Mouse (Mus musculus) thymus, postnatal 36 days (tissue): ENCODE data around the gene Wfikkn1.

Experiments
- DNase-seq, 2 experiments: peaks; one replicate each; pipeline ENCODE4 v3.0.0; 2022; ENCODE audit warnings: mixed read lengths in 2 of 2

The Wfikkn1 gene

DNA sequence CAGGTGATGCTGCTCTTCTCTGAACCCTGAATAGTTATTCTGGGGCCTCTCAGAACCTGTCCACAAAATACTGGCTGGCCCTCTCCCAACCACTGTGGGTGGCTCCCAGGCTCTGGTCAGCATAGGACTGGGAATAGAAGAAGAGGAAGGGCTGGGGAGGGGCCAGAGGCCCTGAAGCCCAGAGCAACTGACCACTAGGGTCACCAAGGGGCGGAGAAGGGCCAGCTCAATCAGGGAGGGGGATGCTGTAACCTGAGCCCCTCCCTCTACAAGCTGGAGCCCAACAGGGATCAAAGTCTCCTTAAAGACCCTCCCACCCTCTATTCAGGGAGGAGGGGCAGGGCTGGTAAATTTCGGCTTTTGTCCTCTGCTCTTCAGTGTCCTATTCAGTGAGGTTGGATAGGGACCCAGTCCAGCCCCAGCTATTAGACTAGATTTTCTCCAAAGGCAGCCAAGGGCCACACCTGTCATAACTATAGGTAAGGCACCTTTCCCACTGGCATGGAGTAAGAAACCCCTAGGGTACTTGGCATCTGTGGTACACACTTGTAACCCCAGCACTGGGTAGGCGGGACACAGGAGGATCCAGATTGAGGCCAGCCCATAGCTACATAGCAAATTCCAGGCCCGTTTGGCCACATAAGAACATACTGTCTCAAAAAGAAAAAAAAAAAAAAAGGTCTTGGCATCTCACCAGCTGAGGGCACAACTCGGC, at the start of gene Wfikkn1:
Gene Wfikkn1 (minus strand): TSS at position 663 of the 715 bp plus-strand sequence.
- no peak for DNase-seq

DNA sequence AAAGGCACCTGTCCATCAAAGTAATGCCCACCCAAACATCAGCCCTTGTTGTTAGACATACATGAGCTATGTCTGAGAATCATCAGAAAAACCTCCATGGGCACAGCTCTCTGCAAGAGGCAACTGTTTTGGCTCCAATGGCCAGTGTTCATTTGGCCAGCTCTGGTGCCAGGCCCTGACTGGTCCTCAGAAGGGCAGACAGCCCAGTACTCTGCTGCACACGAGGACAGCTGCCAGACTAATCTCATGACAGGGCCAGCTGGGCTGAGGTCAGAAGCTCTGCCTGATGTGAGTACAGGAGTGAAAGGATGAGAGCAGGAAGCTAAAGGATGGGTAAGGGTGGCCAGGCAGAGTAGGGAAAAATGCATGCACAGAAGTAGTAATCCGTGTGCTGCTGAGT, 44.7 kb upstream of the Wfikkn1 start:
- DNase-seq = no peak

DNA sequence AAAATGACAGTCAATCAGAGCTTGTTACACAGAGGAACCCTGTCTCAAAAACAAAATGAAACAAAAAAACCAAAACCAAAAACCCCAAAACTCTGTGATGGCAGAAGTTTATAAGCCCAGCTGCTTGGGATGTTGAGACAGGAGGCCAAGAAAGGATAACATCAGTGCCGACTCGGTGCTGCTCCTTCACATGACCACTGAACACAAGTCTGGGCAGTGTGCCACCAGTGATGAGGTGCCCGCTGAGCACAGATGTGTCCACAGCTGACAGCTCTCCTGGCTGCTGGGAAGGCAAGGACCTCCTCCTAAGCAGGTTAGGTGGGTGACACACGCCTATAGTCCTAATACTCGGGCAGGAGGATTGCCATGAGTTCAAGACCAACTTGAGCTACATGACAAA, 41.5 kb upstream of the Wfikkn1 start:
- no peak for DNase-seq

DNA sequence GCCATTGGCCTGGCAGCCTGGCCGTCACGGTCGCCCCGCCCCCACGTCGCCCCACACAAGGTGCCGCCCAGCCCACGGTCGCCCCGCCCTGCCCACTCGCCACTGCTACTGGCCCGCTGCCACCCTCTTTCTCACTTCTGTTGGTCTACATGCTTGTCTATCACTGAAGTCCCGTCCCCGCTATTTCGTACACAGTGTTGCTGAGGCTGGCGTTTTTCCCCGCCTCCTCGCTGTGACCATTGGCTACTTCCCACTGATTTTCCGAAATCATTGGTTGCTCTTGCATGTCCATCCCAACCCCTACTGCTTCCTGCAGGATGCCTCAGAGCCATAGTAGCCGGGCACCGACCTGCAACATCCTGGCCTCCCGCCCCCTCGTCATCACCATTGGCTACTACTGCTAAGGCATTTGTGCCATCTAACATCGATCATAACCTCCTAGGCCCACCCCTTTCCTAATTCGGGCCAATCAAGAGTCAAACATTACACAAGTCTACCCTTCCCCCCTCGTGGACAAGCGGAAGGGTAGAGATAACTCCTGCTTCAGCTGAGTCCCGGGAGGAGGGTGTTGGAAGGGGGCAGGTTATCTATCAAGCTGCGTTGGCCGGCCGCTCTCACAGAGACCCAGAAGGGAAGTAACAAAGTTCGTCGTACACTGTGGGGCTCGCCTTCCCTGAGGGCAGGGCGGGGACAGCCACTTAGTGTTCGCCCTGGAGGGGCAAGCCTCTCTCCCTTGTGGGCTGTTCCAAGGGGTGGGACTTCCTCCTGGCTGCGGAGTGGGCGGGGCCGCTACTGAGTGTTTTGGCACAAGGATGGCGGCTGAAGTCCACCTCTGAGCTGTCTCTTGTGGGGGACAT, 39.4 kb upstream of the Wfikkn1 start:
- peak; percentile 99 to 100 for DNase-seq

DNA sequence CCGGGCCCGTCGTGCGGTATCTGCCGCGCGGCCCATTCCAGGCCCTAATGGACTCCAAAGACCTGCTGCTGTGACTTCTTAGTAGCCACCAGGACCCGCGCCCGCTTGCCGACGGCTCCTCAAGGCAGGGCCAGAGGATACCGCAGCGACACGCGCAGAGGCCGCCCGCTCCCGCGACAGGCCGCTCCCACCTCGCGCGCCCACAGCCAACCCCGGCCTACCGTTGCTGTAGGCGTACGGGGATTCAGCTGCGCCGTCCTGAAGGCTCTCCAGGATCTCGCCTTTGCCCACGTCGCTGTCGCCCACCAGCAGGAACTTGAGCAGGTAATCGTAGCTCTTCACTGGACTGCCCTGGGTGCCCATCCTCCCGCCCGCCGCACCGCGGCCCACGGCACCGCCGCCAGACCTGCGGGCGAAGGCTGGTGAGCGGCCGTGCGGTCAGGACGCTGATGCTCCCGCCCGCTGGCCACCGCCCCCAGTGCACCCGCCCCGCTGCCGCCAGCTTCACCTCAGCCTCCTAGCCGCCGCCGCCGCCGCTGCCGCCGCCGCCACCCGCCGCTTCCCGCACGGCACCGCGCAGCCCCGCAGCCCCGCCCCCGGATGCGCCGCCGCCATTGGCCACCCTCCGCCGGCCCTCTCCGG, 38.6 kb upstream of the Wfikkn1 start, which contains the start of gene Rab40c:
Gene Rab40c (minus strand): TSS at position 584 of the 642 bp plus-strand sequence.
- no peak for DNase-seq

DNA sequence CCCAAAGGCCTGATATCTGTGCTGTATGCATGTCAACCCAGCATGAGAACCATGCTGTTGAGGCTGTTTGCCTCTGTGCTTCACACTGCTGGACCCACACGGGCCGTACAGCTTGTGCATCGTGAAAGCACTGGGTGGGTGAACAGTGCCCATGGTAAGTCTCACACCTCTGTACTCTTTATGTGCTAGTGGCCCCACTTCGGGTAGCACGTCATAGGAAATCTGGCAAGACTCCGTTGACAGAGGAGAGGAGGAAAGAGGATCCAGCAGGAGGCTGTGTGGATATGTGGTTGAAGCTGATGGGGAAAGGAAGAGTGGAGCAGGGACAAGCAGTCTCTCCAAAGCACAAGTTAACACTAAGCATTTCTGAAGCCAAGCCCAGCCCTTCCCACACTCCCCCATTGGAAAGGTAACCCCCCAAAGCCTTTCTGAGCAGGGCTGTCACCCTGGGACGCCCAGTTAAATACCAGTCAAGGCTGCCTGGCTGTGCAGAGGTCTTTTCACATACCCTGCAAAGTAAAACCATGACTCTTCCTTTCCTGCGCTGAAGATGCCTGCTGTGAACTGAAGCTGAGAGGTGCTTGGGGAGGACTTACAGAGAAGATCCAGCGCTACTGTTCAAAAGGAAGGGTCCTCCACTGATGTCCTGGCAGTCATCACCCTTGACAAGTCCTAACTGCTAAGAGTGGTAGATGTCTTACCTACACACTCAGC, 37.5 kb upstream of the Wfikkn1 start:
- DNase-seq = no peak

DNA sequence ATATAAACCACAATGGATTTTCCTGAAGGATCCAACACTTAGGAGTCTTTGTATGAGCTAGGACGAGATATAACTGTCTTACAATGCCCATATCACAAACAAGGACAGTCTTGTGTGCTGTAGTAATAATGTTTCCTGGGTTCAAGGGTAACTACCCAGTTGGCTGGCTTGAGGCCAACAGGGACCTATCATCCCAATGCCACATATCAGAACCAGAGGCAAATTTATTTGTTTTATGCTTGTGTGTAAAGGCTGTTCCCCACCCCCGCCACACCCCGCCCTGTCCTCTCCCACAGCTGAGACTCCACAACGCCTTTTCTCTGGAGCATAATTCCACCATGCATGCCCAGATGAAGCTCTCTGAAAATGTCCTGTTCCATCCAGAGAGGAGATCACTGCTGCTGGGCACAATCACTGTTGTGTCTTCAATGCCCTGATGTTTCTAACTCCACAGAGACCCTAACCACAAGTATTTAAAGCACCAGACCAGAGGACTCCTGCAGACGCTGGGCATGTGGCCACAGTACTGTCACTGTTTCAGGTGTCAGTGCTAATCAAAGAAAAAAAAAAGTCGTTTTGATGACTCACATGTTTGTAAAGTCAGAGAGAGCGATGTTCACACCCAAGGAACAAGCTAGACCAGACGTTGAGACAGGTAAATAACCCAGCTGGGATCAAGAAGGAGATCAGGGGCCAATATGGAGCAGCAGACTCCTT, 36.4 kb upstream of the Wfikkn1 start:
- no peak for DNase-seq

DNA sequence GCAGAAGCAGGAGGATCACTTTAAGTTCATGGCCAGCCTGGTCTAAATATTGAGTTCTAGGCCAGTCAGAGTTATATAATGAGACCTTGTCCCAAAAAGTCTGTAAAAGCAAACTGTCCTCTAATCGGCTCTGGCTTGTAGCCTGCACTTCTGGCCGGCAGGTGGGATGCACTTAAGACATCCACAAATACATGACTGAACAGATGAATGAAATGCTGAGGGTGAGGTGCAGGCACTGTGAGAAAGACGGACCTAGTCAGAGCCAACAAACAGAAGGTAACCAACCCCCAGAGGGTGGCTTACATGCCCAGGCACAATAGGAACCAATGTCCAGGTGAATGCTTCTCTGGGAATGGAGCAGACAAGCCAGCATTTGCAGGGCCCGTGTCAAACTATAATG, 33.6 kb upstream of the Wfikkn1 start:
- DNase-seq = no peak

DNA sequence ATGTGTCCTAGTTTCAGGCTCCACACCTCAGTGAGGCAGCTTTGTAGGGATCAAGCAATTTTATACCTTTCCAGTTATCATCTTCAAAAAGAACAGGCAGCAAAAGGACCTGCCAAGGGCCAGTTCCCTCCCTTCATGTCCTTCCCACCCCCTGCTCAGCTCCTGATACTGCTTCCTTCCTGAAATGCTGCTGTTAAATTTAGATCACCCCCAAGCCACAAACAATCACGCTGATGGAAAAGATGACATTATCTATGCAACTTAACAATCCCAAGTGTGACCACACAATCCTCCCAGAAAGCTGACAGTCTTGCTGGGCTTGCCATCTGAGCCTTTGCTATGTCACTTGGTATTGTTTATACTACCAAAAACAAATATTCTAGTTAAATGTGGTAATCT, 33.2 kb upstream of the Wfikkn1 start:
- no peak for DNase-seq

DNA sequence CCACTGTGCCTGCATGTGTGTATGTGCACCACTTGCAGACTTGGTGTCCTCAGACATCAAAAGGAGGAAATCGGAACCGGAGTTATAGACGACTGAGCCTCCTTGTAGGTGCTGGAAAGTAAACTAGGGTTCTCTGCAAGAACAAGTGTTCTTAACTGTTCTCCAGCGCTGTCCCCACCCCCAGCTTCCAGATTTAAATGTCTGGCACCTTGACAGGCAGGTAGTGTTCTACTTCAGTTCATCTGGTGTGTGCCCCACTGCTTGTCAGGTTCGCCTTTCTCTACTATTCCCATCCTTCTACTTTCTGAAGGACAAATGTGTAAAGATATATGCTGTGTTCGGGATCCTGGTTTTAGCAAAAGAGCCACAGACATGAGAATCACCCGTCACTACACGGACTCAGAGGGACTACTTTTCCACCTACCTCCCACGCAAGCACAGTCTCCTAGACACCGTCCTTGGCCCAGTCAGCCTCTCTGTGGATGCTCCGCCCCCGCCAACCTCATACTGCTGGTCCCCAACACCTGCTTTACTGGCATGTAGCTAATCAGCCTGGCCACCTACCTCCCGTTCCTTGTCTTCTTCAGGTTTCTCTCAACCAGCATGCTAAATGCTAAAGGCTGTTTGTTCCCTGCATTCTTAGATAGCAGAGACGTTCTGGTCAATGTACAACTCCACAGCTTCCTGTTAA, 32.7 kb upstream of the Wfikkn1 start:
- DNase-seq = no peak

DNA sequence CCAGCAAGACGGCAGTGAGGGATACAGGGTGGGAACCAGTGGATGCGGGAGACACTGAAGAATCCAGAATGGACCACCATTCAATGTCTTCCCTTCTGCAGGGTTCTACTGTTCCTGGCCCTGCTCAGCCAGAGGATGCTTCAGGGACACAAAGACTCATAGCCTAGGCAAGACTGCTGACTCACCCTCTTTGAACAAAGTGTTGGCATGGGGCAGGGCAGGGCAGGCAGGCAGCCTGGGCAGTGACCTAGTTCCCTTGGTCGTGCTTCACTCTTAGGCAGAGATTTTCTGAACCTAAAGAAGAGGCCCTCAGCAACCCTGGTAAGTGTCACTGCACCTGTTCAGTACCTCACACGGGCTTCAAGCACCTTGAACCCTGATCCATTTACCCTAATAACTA, 31.2 kb upstream of the Wfikkn1 start:
- DNase-seq = no peak

DNA sequence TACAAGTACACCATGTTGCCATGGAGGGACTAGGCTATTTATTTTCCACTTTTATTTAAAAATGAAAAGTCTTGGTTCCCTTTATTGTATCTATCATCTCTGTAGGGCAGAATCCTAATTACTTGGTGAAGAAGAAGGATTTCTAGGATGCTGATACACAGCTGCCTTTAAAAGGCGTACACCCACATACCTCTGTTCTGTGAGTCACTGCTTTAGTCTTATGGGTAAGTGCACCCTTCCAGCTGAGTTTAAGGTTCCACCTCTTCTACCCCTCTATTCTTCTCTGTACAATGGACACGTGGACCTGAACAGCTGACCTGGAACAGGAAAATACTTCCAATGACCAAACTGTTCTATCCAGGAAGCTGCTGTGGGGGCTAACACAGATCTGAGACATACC, 27.0 kb upstream of the Wfikkn1 start:
- DNase-seq = no peak

DNA sequence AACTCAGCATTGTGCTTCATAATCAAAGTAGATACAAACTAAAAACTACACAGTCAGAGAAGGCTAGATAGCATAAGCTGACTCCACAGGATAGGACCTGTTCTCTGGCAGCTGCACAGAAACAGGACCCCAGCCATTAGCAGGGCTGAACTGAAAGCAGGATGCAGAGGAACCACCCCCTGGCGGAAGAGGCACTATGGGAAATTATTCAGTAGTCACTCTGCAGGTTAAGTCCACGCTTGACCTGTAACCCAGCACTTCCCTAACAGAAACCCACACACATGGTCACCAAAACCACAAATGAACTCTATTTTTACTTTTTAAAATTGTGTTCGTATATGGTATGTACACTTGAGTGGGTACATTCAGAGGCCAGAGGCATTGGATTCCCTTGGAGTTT, 22.4 kb upstream of the Wfikkn1 start:
- no peak for DNase-seq

DNA sequence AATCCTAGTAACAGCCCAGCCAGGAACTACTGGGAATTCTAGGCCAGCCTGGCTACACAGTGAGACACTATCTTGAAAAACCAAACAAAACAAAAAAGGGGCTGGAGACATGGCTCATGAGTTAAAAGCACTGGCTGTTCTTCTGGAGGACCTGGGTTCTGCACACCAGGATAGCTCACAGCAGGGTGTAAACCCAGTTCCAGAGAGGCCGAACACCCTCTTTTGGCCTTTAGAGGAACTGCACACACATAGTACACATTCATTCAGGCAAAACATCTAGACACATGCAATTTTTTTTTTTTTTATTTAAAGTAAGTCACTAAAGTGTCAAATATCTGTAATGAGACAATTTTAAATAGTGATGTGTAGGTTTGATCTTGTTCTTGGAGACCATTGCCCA, 19.5 kb upstream of the Wfikkn1 start:
- no peak for DNase-seq

DNA sequence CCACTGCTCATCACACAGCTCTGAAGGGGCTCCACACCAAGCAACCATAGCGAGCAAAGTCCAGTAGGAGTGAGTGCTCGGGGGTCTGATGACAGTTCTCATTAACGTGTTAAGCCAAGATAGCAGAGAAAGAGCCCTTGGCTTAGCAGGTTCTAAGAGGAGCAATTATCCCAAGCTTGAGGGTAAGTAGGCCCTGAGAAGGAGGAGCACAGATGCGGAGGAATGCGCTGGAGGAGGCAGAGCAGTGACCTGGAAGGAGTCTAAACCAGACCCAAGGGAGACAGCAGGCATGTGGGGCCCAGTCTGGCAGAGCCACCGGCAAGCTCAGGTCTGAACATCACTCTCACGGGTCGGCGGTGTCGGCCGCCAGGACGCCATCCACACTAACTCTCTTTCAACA, 15.2 kb upstream of the Wfikkn1 start:
- no peak for DNase-seq

DNA sequence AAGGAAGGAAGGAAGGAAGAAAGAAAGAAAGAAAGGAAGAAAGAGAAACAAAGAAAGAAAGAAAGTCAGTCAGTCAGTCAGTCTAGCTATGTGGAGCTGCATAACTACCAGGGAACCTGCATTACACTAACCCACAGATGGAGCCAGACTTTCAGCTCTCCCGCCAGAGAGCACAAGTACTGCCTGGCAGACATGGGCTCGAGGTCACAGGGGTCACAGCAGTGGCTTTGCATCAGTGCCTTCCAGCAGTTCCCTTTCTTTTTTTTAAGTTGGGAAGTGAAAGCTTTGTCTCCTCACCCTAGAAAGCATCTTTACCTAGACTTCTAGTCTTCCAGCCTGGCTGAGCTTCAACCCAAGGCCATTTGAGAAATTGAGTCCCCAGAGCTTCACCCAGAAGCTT, 14.8 kb upstream of the Wfikkn1 start:
- no peak for DNase-seq

DNA sequence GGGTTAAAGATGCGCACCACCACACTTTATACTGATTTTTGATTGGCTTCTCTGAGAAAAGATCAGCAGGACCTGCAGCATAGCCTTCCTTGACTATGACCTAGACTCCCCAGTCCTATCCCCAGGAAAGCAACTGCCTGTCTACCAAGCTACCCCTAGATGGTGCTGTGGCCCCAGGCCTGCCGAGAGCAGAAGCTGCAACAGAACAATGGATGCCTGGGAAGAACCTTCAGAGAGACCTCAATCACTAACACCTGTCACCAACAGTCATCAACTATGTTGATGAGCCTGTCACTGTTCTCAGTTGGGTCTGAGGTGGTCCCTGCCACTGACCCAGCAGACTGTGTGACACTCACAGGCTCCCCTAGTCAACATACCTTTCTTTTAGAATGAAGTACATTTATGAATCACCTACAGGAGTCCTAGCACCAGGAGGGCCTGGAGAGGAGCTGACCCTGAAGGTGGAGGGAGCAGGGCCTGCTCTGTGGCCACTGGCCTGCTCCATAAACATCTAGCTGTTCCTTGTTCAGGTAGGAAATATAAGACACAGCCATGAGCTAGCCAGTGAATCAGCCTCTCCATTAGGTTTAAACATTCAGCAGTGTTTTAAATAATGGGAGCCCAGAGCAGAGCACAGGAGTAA, 13.4 kb upstream of the Wfikkn1 start:
- peak; percentile 65 to 66 for DNase-seq

DNA sequence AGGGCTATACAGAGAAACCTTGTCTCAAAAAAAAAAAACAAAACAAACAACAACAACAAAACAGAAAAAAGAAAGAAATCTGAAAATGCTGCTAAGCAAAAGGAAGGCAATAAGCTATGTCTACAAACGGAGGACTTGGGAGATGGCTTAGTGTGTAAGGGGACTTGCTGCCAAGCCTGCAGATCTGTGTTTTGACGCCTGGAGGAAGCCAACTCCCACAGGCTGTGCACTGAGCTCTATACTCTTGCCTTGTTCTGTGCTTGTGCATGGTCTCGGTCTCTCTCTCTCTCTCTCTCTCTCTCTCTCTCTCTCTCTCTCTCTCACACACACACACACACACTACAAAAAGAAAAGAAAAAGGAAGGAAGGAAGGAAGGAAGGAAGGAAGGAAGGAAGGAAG, 8.2 kb upstream of the Wfikkn1 start:
- DNase-seq = no peak

DNA sequence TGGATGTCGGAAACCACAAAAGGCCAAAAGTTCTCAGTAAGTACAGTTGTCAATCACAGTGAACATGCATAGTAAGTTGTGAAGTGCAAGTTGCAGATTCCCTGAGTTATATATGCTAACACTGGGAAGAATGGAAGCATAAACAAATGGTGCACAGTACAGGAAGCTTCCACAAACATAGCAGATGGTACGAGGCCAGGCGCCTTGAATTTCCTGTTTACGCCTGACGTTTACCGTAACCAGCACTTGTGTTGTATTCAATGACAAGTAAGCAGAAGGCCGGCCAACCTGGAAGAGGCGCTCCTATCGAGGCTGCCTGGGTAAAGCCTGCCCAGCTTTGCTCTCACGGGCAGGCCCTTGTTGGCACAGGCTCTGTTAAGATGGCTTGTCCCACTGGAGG, 6.8 kb upstream of the Wfikkn1 start:
- DNase-seq = no peak

DNA sequence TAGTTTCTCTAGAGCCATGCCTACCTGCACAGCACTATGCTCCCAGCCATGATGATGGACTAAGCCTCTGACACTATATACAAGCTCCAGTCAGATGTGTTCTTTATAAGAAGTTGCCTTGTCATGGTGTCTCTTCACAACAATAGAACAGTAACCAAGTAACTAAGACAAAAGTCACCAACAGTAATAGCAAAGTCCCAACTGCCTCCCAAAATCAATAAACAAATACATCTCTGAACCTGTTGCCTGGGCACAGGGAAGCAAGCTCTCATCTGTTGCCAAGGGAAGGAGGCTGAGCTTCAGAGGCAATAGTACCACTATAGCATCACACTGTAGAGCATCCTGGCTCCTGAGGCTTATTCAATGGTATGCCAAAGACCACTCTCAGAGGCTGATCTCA, 6.1 kb upstream of the Wfikkn1 start:
- no peak for DNase-seq

DNA sequence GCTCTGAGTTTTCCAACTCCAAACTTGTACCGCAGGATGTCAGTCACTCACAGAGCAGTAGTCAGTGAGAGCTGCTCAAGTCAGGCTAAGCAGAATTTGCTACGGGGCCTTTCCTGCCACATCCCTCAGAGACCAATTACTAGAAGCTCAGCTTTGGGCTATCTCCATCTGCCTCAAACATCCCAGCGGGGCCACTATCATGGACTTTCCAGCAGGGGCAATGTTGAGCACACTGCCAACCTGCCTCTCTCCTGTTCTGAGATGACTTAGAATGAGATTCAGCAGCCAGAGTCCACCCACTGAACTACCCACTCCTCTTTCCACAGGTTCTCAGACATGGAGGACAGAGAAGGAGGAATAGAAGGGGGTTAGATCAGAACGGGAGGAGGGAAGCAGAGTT, 5.0 kb upstream of the Wfikkn1 start:
- DNase-seq = peak in 1 of 2 experiments; percentile 24
